Mouse (Mus musculus): ENCODE results near the gene Nol9.
A peak's percentile ranks its signal among the peaks of the same experiment; 100 is the strongest.

DNA sequence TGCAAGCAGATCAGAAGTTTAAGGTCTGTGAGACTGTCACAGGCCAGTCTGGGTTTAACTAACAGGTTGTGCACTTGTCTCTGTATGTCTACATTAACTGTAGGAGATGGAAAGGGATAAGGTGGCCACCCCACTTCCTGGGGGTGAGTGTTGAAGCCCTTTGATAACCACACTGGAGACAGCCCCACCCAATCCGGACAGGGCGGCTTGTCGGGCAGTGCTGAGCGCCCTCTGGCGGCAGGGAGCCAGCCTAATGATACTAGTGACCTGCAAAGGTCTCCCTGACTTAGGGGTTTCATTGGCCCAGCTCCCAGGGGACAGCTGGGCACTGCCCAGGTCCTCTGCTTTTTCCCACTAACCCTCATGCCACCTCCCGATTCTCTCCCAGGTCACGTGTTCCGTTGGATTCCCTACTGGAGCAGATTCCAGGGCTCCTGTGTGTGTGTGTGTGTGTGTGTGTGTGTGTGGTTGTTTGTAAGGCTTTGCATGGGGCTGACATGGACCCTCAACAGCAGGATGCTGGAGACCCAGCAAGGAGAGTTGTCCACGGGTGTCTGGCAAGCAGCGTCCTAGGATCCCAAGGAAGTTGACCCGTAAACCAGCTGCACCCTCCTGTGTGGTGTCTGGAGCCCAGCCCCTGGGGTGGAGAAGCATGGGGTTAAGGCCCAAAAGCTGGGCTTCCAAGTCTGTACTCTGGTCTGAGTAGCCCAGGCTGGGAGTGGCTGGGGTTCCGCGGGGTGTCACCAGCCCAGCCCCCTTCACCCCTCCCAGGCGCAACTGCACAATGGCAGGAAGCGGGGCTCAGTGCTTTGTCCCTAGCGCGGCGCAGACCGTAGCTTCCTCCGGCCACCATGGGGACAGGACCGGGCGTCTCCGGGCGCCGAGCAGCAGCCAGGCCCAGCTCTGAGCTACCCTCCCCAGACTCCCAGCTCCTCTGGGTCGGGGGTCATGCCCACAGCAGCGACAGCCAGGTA, 57.1 kb downstream of the Nol9 start:
- TF ChIP-seq POLR2A (IDR thresholded peaks at IDR 0.05; ENCODE audit: low read depth, low read length) (no peak), CTCF (IDR thresholded peaks at IDR 0.05; ENCODE audit: extremely low read depth, insufficient read length, insufficient replicate concordance, low read depth, low read length) (peak; percentile 90)

Measured in small intestine, adult 2 months (tissue).